Mouse (Mus musculus) kidney, embryonic 15.5 days (tissue): ENCODE measurements around the gene Serpinb6e. TPM values are rescaled to one million over a fixed set of nuclear protein-coding genes. Genes with fewer than 3 reads are reported as not detected.

Experiments used
- ATAC-seq: fragments of 200-750 bp; cut with Nextera tagmentation; replicated peaks from 2 replicates; pipeline ENCODE4 v1.8.0; 2017; ENCODE audit warnings: moderate TSS enrichment; ENCODE audit not compliant: low FRiP score
- H3K27ac ChIP-seq: fragments of 300-500 bp; sonication (generic); 2 replicates; pipeline ENCODE4 v1.5.1; 2015; ENCODE audit warnings: mild to moderate bottlenecking, inconsistent platforms
- H3K27me3 ChIP-seq: fragments of 300-500 bp; sonication (generic); 2 replicates; pipeline ENCODE4 v1.6.1; 2015; ENCODE audit warnings: inconsistent platforms
- H3K36me3 ChIP-seq: fragments of 300-500 bp; sonication (generic); 2 replicates; pipeline ENCODE4 v1.6.1; 2015; ENCODE audit warnings: inconsistent platforms
- H3K4me1 ChIP-seq: fragments of 300-500 bp; sonication (generic); 2 replicates; pipeline ENCODE4 v1.6.1; 2015; ENCODE audit warnings: inconsistent platforms
- H3K4me2 ChIP-seq: fragments of 300-500 bp; sonication (generic); 2 replicates; pipeline ENCODE4 v1.6.1; 2015; ENCODE audit warnings: moderate library complexity, mild to moderate bottlenecking, inconsistent platforms
- H3K4me3 ChIP-seq: fragments of 300-500 bp; sonication (generic); replicated peaks from 2 replicates; pipeline ENCODE4 v1.5.1; 2015; ENCODE audit warnings: mild to moderate bottlenecking, inconsistent platforms
- H3K9ac ChIP-seq: fragments of 300-500 bp; sonication (generic); 2 replicates; pipeline ENCODE4 v1.6.1; 2015; ENCODE audit warnings: mild to moderate bottlenecking, inconsistent platforms
- H3K9me3 ChIP-seq: fragments of 300-500 bp; sonication (generic); replicated peaks from 2 replicates; pipeline ENCODE4 v1.6.1; 2016; ENCODE audit warnings: inconsistent platforms
- WGBS: fragments of 180-500 bp; shearing (Covaris S2); methylation state at CpG from one replicate; pipeline ENCODE4 v1.1.7; 2015; ENCODE audit warnings: mixed read lengths; 5-methylcytosine and 5-hydroxymethylcytosine counted together
- polyA plus RNA-seq: library from polyadenylated mRNA; unstranded; fragments of >200 nt; fragmentation: Nextera tagmentation; extraction: Ambion mirVana; gene quantifications from 2 replicates; pipeline ENCODE4 v1.2.1, GENCODE M21; 2015

Gene Serpinb6e
- polyA plus RNA-seq: not detected in 2 replicates

DNA sequence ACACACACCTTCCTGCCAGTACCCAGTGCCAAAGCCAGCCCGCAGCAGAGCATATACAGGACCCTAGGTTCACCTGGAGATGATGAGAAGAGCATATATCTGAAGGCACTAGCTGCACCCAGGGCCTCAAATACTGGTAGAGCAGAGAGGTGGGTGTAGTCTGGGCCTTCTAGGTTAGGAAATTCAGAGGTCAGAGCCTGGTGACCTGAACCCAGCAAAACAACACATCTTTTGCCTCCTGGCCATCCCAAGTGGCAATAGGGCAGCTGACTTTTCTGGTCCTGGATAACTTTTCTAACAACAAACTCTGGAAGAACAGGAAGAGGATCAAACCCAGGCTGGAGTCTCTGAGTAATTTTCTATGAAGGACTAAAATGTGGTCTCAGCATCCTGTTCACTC is at the start of gene Serpinb6e:
Gene Serpinb6e, minus strand, starts transcription at position 101 of the 400 bp plus-strand sequence.
- no peaks in the 10 kb centered on the region for H3K36me3 ChIP-seq
- no peak within 1 kb of the TSS for H3K4me3 ChIP-seq
- H3K4me1 ChIP-seq: no peaks in the 10 kb centered on the region
- no peak within 1 kb of the TSS for H3K9ac ChIP-seq
- no peak within 1 kb of the TSS for H3K4me2 ChIP-seq
- 56% methylated on average over 1 of the region's 1 CpGs for WGBS
- H3K27ac ChIP-seq: no peak within 1 kb of the TSS
- H3K9me3 ChIP-seq: no peaks in the 10 kb centered on the region
- ATAC-seq: no peak
- H3K27me3 ChIP-seq: no peaks in the 10 kb centered on the region

- Histone ChIP-seq H3K9ac (no peak overlapping the region), H3K27me3 (no peaks in the 10 kb centered on the region), H3K4me1 (no peaks in the 10 kb centered on the region), H3K4me2 (no peak overlapping the region), H3K36me3 (no peaks in the 10 kb centered on the region), H3K4me3 (no peak overlapping the region), H3K9me3 (no peaks in the 10 kb centered on the region), H3K27ac (no peak overlapping the region)
- ATAC-seq: no peak
- 78% methylated on average over 2 of the region's 2 CpGs for WGBS
Measured at GRCm38 (mm10) chr13:33830751-33831150, 12.5 kb downstream of the Serpinb6e start.

DNA sequence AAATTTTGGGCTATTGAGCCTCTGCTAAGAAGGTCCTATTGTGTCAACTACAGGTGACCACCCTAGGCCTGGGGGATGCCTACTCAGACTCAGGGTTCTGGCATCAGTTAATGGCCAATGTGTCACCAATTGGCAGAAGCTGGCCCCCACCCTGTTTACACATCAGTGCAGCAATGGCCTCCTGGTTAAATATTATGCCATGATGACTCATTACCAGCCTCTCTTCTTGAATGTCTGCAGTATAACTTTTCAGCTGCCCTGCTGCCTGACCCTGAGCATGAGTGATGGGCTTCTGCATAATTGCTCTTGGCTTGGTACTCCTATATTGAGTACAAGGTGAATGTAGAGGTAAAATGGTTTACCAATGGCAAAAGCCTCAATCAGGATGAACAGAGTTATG is 19.8 kb downstream of the Serpinb6e start:
- Histone ChIP-seq H3K36me3 (no peaks in the 10 kb centered on the region), H3K4me1 (no peaks in the 10 kb centered on the region), H3K27me3 (no peaks in the 10 kb centered on the region), H3K4me2 (no peak overlapping the region), H3K9ac (no peak overlapping the region), H3K4me3 (no peak overlapping the region), H3K27ac (no peak overlapping the region), H3K9me3 (no peaks in the 10 kb centered on the region)
- no peak; the same call in 1 of the 2 replicates for ATAC-seq

DNA sequence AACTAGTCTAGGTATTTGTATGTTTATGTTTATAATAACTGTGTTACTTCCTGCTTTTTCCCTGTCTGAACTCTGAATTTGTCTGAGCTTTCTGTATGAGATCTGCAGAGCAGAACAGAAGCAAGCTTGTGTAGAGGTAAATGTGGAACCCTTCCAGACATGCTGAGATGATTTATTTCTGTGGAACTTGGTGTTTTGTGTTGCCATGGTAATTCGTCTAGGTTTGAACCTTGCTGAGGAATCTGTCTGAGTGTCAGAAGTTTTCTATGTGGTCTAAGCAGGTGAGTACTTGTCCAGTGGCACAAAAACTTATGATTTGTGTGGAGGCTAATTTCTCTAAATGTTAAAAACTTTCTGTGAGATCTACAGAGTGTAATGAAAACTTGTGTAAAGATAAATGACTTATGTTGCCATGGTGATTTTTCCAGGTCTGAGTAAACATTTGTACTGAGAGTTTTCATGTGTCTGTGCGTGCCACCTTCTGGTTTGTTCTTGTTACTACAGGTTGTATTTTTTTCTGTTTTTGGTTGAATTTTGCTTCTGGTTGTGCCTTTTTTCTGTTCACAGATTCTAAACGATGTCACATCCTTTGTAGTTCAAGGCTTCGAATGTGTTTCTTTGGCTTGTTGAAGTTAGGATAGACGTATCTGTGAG is 21.6 kb downstream of the Serpinb6e start:
- 80% methylated on average over 5 of the region's 5 CpGs for WGBS
- no peak overlapping the region for H3K9ac ChIP-seq

More for the DNA sequence above, 21.6 kb downstream of the Serpinb6e start:
- no peaks in the 10 kb centered on the region for H3K4me1 ChIP-seq
- ATAC-seq: no peak
- no peak overlapping the region for H3K27ac ChIP-seq
- no peak overlapping the region for H3K4me3 ChIP-seq
- H3K9me3 ChIP-seq: no peaks in the 10 kb centered on the region
- H3K36me3 ChIP-seq: no peaks in the 10 kb centered on the region
- no peaks in the 10 kb centered on the region for H3K27me3 ChIP-seq
- no peak overlapping the region for H3K4me2 ChIP-seq

Other genes starting within 250 kb of the Serpinb6e start
- not detected in 2 replicates for gene Serpinb6d, start 182.0 kb downstream of the Serpinb6e start, polyA plus RNA-seq
- gene Serpinb6c, start 62.3 kb upstream of the Serpinb6e start, polyA plus RNA-seq: 0.19 and 0.32 TPM in 2 replicates
- 26.1 and 26.2 TPM in 2 replicates for gene Nqo2, start 121.3 kb upstream of the Serpinb6e start, polyA plus RNA-seq
- gene Ripk1, start 159.0 kb upstream of the Serpinb6e start, polyA plus RNA-seq: 18.3 and 18.6 TPM in 2 replicates
- gene Serpinb6a, start 159.4 kb upstream of the Serpinb6e start, polyA plus RNA-seq: 58.8 and 70.9 TPM in 2 replicates
- gene Bphl, start 194.2 kb upstream of the Serpinb6e start, polyA plus RNA-seq: 66.7 and 72.2 TPM in 2 replicates
- 102 and 132 TPM in 2 replicates for gene Tubb2a, start 234.6 kb upstream of the Serpinb6e start, polyA plus RNA-seq